In genomic region chr9:56996028-56996346, GRCm38 (mm10) we compare ENCODE assay signal across 8 mouse cellular contexts. TPM values are rescaled to one million over a fixed set of nuclear protein-coding genes. Genes with fewer than 3 reads are reported as not detected.
DNase-seq lines count a peak whose midpoint lies in the region; ATAC-seq and TF ChIP-seq lines count a peak whose summit lies in the region.

No protein-coding gene starts in this region.

- H3K36me3 ChIP-seq in megakaryocyte, embryonic 14.5 days (replicated peaks; ENCODE audit: low read length), result no peaks in the 10 kb centered on the region
- H3K36me3 ChIP-seq in embryonic facial prominence, embryonic 15.5 days, result no peaks in the 10 kb centered on the region
- H3K36me3 ChIP-seq in hindbrain, embryonic 14.5 days (replicated peaks; ENCODE audit: control insufficient read depth, insufficient read depth), result no peaks in the 10 kb centered on the region
- H3K36me3 ChIP-seq in limb, embryonic 12.5 days, result peaks cover 9% of the 10 kb centered on the region; the same call in 1 of the 2 replicates
- no peaks in the 10 kb centered on the region; the same call in 1 of the 2 replicates for H3K36me3 ChIP-seq in midbrain, postnatal 0 days (ENCODE audit: insufficient read depth, low read length)

- H3K4me1 ChIP-seq in megakaryocyte, embryonic 14.5 days, result peaks cover 30% of the 10 kb centered on the region
- H3K4me1 ChIP-seq in embryonic facial prominence, embryonic 15.5 days, result no peaks in the 10 kb centered on the region
- peaks cover 20% of the 10 kb centered on the region; the same call in 1 of the 2 replicates for H3K4me1 ChIP-seq in hindbrain, embryonic 14.5 days (replicated peaks; ENCODE audit: control insufficient read depth, insufficient read depth, low read length)
- peaks cover 8% of the 10 kb centered on the region for H3K4me1 ChIP-seq in limb, embryonic 12.5 days (replicated peaks)
- H3K4me1 ChIP-seq in midbrain, postnatal 0 days (ENCODE audit: insufficient read depth, low read length), result no peaks in the 10 kb centered on the region

- 0% methylated on average over 5 of the region's 5 CpGs for WGBS in embryonic facial prominence, embryonic 15.5 days
- 0% methylated on average over 5 of the region's 5 CpGs for WGBS in hindbrain, embryonic 14.5 days
- 0% methylated on average over 5 of the region's 5 CpGs for WGBS in limb, embryonic 12.5 days
- WGBS in midbrain, postnatal 0 days, result 0% methylated on average over 5 of the region's 5 CpGs

- H3K27ac ChIP-seq in embryonic facial prominence, embryonic 15.5 days (replicated peaks), result peak overlapping the region; percentile 96
- H3K27ac ChIP-seq in hindbrain, embryonic 14.5 days, result peak overlapping the region; percentile 97
- peak overlapping the region; percentile 99 for H3K27ac ChIP-seq in limb, embryonic 12.5 days
- peak overlapping the region; percentile 89 for H3K27ac ChIP-seq in midbrain, postnatal 0 days (ENCODE audit: low read depth, low read length)

- ATAC-seq in megakaryocyte, adult 5-6 weeks (ENCODE audit: poor library complexity, severe bottlenecking), result no peak
- no peak for ATAC-seq in embryonic facial prominence, embryonic 15.5 days (ENCODE audit: insufficient number of reproducible peaks, low FRiP score, low TSS enrichment, low read depth)
- ATAC-seq in hindbrain, embryonic 14.5 days (ENCODE audit: low FRiP score), result peak; percentile 4; the same call in 1 of the 2 replicates
- ATAC-seq in limb, embryonic 12.5 days (ENCODE audit: insufficient number of reproducible peaks, insufficient read depth, low FRiP score, low TSS enrichment, low read depth), result 0 out of 2 replicates have a peak, but pooled peaks have one; percentile 22
- no peak for ATAC-seq in midbrain, postnatal 0 days (ENCODE audit: low FRiP score)

- H3K9me3 ChIP-seq in megakaryocyte, embryonic 14.5 days, result no peaks in the 10 kb centered on the region
- H3K9me3 ChIP-seq in embryonic facial prominence, embryonic 15.5 days (replicated peaks), result no peaks in the 10 kb centered on the region
- no peaks in the 10 kb centered on the region for H3K9me3 ChIP-seq in hindbrain, embryonic 14.5 days (ENCODE audit: control insufficient read depth, low read length)
- no peaks in the 10 kb centered on the region for H3K9me3 ChIP-seq in limb, embryonic 12.5 days
- H3K9me3 ChIP-seq in midbrain, postnatal 0 days (ENCODE audit: low read length), result no peaks in the 10 kb centered on the region

- no peak for TF ChIP-seq CTCF in midbrain, postnatal 0 days (IDR thresholded peaks at IDR 0.05)

- H3K4me3 ChIP-seq in megakaryocyte, embryonic 14.5 days (replicated peaks), result peak overlapping the region; percentile 95
- peak overlapping the region; percentile 60 for H3K4me3 ChIP-seq in embryonic facial prominence, embryonic 15.5 days (replicated peaks)
- H3K4me3 ChIP-seq in hindbrain, embryonic 14.5 days (replicated peaks; ENCODE audit: low read length), result peak overlapping the region; percentile 93
- peak overlapping the region; percentile 93 for H3K4me3 ChIP-seq in limb, embryonic 12.5 days (replicated peaks)
- peak overlapping the region; percentile 72 for H3K4me3 ChIP-seq in midbrain, postnatal 0 days (ENCODE audit: low read depth, low read length)

- peak; percentile 59 for DNase-seq in adrenal gland, postnatal 14 days
- DNase-seq in hindbrain, embryonic 14.5 days (ENCODE audit: low spot score), result peak; percentile 44
- peak; percentile 19 for DNase-seq in midbrain, postnatal 0 days (ENCODE audit: low spot score)
- no peak for DNase-seq in urinary bladder, adult 2 months (ENCODE audit: low spot score)

- H3K9ac ChIP-seq in embryonic facial prominence, embryonic 15.5 days, result peak overlapping the region; percentile 89
- peak overlapping the region; percentile 90 for H3K9ac ChIP-seq in hindbrain, embryonic 14.5 days
- peak overlapping the region; percentile 98 for H3K9ac ChIP-seq in limb, embryonic 12.5 days (replicated peaks)
- H3K9ac ChIP-seq in midbrain, postnatal 0 days (replicated peaks; ENCODE audit: low read length, poor library complexity, severe bottlenecking), result peak overlapping the region; percentile 98

- H3K27me3 ChIP-seq in megakaryocyte, embryonic 14.5 days (replicated peaks), result peaks cover 8% of the 10 kb centered on the region
- H3K27me3 ChIP-seq in embryonic facial prominence, embryonic 15.5 days, result no peaks in the 10 kb centered on the region
- H3K27me3 ChIP-seq in hindbrain, embryonic 14.5 days (ENCODE audit: control insufficient read depth, insufficient read depth, low read length), result no peaks in the 10 kb centered on the region
- H3K27me3 ChIP-seq in limb, embryonic 12.5 days, result no peaks in the 10 kb centered on the region
- H3K27me3 ChIP-seq in midbrain, postnatal 0 days (ENCODE audit: insufficient read depth, low read length), result no peaks in the 10 kb centered on the region

- H3K4me2 ChIP-seq in embryonic facial prominence, embryonic 15.5 days (replicated peaks), result peak overlapping the region; percentile 71
- peak overlapping the region; percentile 88 for H3K4me2 ChIP-seq in hindbrain, embryonic 14.5 days (replicated peaks)
- H3K4me2 ChIP-seq in limb, embryonic 12.5 days, result peak overlapping the region; percentile 64
- H3K4me2 ChIP-seq in midbrain, postnatal 0 days (ENCODE audit: low read depth, low read length, poor library complexity, severe bottlenecking), result peak overlapping the region; percentile 57

RNA-seq across cellular contexts. Expression of gene Ptpn9, which starts 1.3 kb away (rescaled TPM):
- 3.5 TPM in 1 of 2 replicates, not detected in the other for polyA plus RNA-seq in megakaryocyte, embryonic 14.5 days (2012; ENCODE audit: insufficient read depth, low replicate concordance)
- 11.9 and 12.6 TPM in 2 replicates for total RNA-seq in megakaryocyte, adult 5-6 weeks (2015)
- 9.8 and 10.9 TPM in 2 replicates for total RNA-seq in megakaryocyte, adult 5-6 weeks (2017)
- 39.2 and 43.4 TPM in 2 replicates for total RNA-seq in adrenal gland, postnatal 14 days (2021)
- polyA plus RNA-seq in embryonic facial prominence, embryonic 15.5 days (2015; fragmentation: Nextera tagmentation; extraction: Ambion mirVana), result 26.6 and 27.2 TPM in 2 replicates
- 35.0 and 39.4 TPM in 2 replicates for polyA plus RNA-seq in hindbrain, embryonic 14.5 days (2014; fragmentation: Nextera tagmentation; extraction: Ambion mirVana)
- polyA plus RNA-seq in limb, embryonic 12.5 days (2016; fragmentation: Nextera tagmentation; extraction: Ambion mirVana), result 39.2 and 41.7 TPM in 2 replicates
- total RNA-seq in midbrain, postnatal 0 days (2014; rRNA removed), result 44.4 and 52.2 TPM in 2 replicates
- polyA plus RNA-seq in midbrain, postnatal 0 days (2015; fragmentation: Nextera tagmentation; extraction: Ambion mirVana), result 20.5 and 21.5 TPM in 2 replicates
- 26.2 TPM in 2 replicates for polyA plus RNA-seq in urinary bladder, adult 2 months (2012; rRNA removed)

RNA-seq across cellular contexts. Expression of gene Snupn, which starts 45.3 kb away (rescaled TPM):
- 1.3 and 2.5 TPM in 2 replicates for polyA plus RNA-seq in megakaryocyte, embryonic 14.5 days (2012; ENCODE audit: insufficient read depth, low replicate concordance)
- total RNA-seq in megakaryocyte, adult 5-6 weeks (2015), result 3.5 and 4.6 TPM in 2 replicates
- 5.0 and 7.1 TPM in 2 replicates for total RNA-seq in megakaryocyte, adult 5-6 weeks (2017)
- 12.5 and 13.3 TPM in 2 replicates for total RNA-seq in adrenal gland, postnatal 14 days (2021)
- polyA plus RNA-seq in embryonic facial prominence, embryonic 15.5 days (2015; fragmentation: Nextera tagmentation; extraction: Ambion mirVana), result 25.3 and 27.9 TPM in 2 replicates
- polyA plus RNA-seq in hindbrain, embryonic 14.5 days (2014; fragmentation: Nextera tagmentation; extraction: Ambion mirVana), result 23.4 and 26.0 TPM in 2 replicates
- 27.1 and 29.2 TPM in 2 replicates for polyA plus RNA-seq in limb, embryonic 12.5 days (2016; fragmentation: Nextera tagmentation; extraction: Ambion mirVana)
- total RNA-seq in midbrain, postnatal 0 days (2014; rRNA removed), result 12.7 and 16.9 TPM in 2 replicates
- 20.5 and 21.6 TPM in 2 replicates for polyA plus RNA-seq in midbrain, postnatal 0 days (2015; fragmentation: Nextera tagmentation; extraction: Ambion mirVana)
- 11.3 and 13.0 TPM in 2 replicates for polyA plus RNA-seq in urinary bladder, adult 2 months (2012; rRNA removed)

RNA-seq across cellular contexts. Expression of gene Imp3, which starts 58.7 kb away (rescaled TPM):
- 42.0 and 92.2 TPM in 2 replicates for polyA plus RNA-seq in megakaryocyte, embryonic 14.5 days (2012; ENCODE audit: insufficient read depth, low replicate concordance)
- total RNA-seq in megakaryocyte, adult 5-6 weeks (2015), result 71.0 and 83.9 TPM in 2 replicates
- total RNA-seq in megakaryocyte, adult 5-6 weeks (2017), result 34.2 and 54.6 TPM in 2 replicates
- 76.4 and 88.5 TPM in 2 replicates for total RNA-seq in adrenal gland, postnatal 14 days (2021)
- 89.4 and 95.0 TPM in 2 replicates for polyA plus RNA-seq in embryonic facial prominence, embryonic 15.5 days (2015; fragmentation: Nextera tagmentation; extraction: Ambion mirVana)
- polyA plus RNA-seq in hindbrain, embryonic 14.5 days (2014; fragmentation: Nextera tagmentation; extraction: Ambion mirVana), result 73.4 and 78.1 TPM in 2 replicates
- 77.9 and 80.1 TPM in 2 replicates for polyA plus RNA-seq in limb, embryonic 12.5 days (2016; fragmentation: Nextera tagmentation; extraction: Ambion mirVana)
- 131 and 133 TPM in 2 replicates for total RNA-seq in midbrain, postnatal 0 days (2014; rRNA removed)
- polyA plus RNA-seq in midbrain, postnatal 0 days (2015; fragmentation: Nextera tagmentation; extraction: Ambion mirVana), result 77.2 and 80.3 TPM in 2 replicates
- 121 and 136 TPM in 2 replicates for polyA plus RNA-seq in urinary bladder, adult 2 months (2012; rRNA removed)

Comparison
In these comparisons a context has a peak if more than half of its experiments do, and no peak if none do; other contexts are left out.
1. ATAC-seq: peak in hindbrain, embryonic 14.5 days (single experiment) and limb, embryonic 12.5 days (single experiment); none in megakaryocyte, adult 5-6 weeks (single experiment), embryonic facial prominence, embryonic 15.5 days (single experiment) and midbrain, postnatal 0 days (single experiment).
2. Peak in every context shown above with its lines, with median percentiles within 50 percentile points of each other: H3K4me3 ChIP-seq, H3K27ac ChIP-seq, H3K4me2 ChIP-seq and H3K9ac ChIP-seq.